Mouse (Mus musculus) mouse embryonic stem cell (cell line): Measurements from ENCODE around the gene Phlpp2.

ENCODE experiments used
- in situ Hi-C, 2 experiments: fragments of 300-500 bp; cut with MboI; formaldehyde crosslinking; loops; 1 replicate in 1 of 2; 3 replicates in 1 of 2; pipeline ENCODE4 v1.14.3; 2019 to 2020; ENCODE audit warnings: low sequenced_read_pairs in 2 of 2, low pct_unique_long_range_greater_than_20kb in 1 of 2, mixed read lengths in 1 of 2; ENCODE audit not compliant: unreplicated experiment in 1 of 2

The Phlpp2 gene

DNA sequence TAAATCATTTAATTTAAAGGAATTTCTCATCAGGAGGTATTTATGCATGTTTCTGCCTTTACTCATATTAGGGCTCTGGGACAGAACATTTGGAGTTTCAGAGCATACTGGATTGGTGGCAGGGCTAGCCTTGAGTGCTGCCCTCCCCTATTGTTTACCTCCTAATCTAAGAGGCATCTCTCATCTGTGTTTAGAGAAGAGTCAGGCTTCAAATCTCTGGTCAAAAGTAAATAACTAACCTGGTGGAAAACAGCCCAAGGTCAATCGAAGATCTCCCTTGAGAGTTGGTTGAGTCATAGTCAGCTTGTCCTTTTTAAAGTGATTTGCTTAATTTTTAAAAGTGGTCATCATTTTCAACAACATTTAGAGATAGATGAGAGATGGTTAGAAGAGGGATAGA, 124.6 kb downstream of the Phlpp2 start:
- in situ Hi-C loops = no loop called here
